Mouse (Mus musculus): ENCODE measurements around the gene Gm26938.
A peak's percentile ranks its signal among the peaks of the same experiment; 100 is the strongest.

Gene Gm26938

DNA sequence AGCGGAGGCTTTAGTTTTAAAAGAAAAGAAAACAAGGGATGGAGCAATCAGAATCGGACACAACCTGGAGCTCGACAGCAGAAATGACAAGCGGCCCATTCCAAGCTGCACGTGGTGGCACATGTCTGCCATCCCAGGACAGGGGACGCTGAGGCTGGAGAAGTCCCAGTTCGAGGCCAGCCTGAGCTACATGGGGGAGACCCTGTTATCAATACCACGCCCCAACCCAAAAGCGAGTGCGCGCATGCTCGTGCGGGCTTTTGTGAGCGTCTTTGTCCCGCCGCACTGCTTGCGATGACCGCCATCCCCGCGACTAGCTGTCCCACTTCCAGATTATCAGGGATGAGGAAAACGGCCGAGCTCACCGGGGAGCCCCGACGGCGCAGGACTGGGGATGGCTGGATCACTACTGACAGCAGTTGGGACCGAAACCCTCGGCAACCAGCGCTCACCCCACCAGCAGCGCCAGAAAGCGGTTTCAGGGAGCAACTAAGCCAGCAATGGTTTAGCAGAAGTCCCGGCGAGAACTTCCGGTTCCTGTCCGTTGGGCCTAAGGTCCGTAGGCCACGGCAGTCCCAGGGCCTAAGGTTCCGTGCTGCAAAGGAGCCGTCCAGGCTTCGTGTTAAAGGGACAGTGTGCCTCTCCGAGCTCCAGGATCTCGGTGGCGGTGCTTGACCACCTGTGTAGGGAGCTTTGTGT, at the start of gene Gm26938, which contains the start of gene Psmg3:
Gene Gm26938 (minus strand): TSS at position 51 of the 699 bp plus-strand sequence.
Gene Psmg3 (minus strand): TSS at position 529 of the 699 bp plus-strand sequence.
- DNase-seq = peak; percentile 88

GRCm38 (mm10) chr5:139871526-139871925, 45.3 kb upstream of the Gm26938 start:
- no peak for DNase-seq

DNA sequence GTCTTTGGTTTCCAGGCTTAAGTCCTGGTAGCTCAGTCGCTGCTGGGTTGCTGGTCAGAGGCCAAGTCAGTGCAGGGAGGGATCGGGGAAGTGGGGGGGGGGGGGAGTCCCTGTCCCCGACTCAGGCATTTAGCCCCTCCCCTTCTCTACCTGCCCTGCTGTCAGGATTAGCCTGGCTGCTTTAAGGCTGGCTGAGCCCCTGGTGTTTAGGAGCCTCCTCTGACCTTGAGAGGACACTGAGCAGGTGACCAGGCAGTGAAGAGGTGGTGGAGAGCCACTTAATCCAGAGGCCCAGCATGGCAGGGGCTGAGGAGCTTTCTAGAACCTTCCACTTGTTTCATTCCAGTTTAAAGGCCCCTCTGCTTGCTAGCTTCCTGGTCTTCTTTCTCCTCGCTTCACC, 44.7 kb upstream of the Gm26938 start:
- DNase-seq = no peak

GRCm38 (mm10) chr5:139862759-139863158, 36.6 kb upstream of the Gm26938 start:
- no peak for DNase-seq

GRCm38 (mm10) chr5:139860328-139861104, 34.3 kb upstream of the Gm26938 start:
- DNase-seq = no peak

GRCm38 (mm10) chr5:139849626-139850320, 23.6 kb upstream of the Gm26938 start:
- no peak for DNase-seq

GRCm38 (mm10) chr5:139839142-139839541, 12.9 kb upstream of the Gm26938 start:
- DNase-seq = no peak

GRCm38 (mm10) chr5:139838476-139838892, 12.3 kb upstream of the Gm26938 start:
- peak; percentile 79 for DNase-seq

DNA sequence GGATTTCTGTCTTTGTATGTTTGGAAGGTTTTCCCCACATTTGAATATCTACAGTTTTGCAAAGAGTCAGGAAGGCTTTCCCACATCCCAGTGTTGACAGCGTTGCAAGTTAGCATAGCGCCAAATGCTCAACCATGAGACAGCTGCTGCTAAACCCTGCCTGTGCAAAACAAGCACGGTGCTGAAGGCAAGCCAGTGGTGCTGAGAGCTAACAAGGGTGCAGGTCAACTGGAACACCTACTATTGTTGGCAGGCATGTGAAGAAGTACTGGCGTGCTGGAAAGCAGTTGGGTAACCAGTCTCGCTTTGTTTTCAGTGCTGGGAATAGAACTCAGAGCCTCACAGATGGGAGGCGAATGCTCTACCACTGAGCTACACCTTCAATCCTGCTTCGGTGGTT, 9.5 kb upstream of the Gm26938 start:
- no peak for DNase-seq

DNA sequence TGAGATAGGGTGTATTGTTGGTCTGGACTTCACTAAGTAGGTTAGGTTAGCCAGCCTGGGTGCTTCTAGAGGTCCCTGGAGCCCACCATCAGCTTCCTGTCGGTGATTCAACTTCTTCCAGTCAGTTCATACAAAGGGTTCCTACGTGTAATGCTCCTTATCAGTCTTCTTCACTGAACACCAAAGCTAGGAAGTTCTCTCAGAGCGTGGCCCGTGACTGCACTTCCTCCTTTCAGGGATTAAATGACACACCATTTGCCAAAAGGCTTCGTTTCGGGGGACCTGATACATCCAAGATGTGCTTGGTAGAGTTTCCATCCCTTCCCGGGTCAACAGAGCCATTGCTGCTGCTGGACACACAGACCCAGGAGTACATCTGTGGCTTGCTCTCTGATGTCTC, 5.9 kb upstream of the Gm26938 start:
- DNase-seq = no peak

GRCm38 (mm10) chr5:139830734-139831133, 4.5 kb upstream of the Gm26938 start:
- DNase-seq = peak; percentile 56

DNA sequence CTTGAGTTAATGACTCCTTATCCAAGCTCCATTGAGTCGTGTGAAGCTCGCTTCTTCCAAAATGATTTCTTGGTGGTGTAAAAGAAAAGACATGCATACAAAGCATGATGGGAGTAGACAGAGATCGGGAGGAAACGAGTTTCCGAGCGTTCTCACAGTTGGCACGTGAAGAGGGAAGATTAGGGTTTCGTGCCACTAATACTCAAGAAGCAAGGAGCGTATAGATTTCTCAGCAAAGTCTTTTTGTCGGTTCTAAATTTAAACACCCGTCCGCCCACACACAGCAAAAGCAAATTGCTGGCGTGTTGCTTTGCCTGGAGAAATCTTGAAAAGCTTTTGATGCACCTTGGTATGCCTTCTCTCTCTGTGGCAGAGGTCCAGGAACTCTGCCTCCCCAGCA, 3.2 kb upstream of the Gm26938 start:
- DNase-seq = no peak

DNA sequence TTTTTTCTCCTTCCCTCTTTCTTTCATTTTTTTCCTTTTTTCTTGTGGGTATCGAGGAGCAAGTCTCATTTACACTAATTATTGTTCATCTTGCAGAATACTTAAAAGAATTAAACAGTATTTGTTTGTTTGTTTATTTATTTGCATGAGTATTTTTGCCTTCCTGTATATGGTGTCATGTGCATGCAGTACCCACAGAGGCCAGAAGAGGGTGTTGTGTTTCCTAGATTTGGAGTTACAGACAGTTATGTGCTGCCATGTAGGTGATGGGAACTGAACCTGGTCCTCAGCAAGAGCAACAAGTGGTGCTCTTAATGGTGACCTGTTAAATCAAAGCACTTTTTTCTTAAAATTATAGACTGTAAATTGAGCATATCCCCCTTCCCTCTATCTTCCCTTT, 1.4 kb upstream of the Gm26938 start:
- no peak for DNase-seq

DNA sequence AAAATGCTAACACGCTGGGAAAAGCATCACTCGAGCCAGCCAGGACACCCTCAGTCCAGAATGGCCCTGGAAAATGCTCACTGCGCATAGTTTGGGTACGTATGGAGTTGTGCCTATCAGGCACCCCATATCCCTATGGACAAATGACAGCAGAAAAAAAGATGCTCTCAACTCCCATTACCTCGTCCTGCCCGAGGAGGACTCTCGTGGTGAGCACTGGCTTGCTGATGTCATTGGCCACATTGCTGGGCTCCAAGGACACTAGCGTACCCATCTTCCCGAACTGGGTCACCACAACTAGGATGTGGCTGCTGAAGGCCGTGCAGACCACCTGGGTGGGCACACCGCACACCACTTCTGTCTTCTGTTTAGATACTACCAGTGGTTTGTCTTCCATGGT, 260 bp downstream of the Gm26938 start:
- no peak for DNase-seq

GRCm38 (mm10) chr5:139824531-139824930, 1.7 kb downstream of the Gm26938 start:
- no peak for DNase-seq

GRCm38 (mm10) chr5:139821466-139822459, 4.4 kb downstream of the Gm26938 start:
- DNase-seq = no peak

GRCm38 (mm10) chr5:139819538-139820181, 6.5 kb downstream of the Gm26938 start, which contains the start of gene Tmem184a:
Gene Tmem184a (minus strand): TSS chr5:139819917.
- no peak for DNase-seq

- peak; percentile 70 for DNase-seq
Measured at GRCm38 (mm10) chr5:139818801-139819200, 7.4 kb downstream of the Gm26938 start.

GRCm38 (mm10) chr5:139818056-139818455, 8.2 kb downstream of the Gm26938 start:
- no peak for DNase-seq

DNA sequence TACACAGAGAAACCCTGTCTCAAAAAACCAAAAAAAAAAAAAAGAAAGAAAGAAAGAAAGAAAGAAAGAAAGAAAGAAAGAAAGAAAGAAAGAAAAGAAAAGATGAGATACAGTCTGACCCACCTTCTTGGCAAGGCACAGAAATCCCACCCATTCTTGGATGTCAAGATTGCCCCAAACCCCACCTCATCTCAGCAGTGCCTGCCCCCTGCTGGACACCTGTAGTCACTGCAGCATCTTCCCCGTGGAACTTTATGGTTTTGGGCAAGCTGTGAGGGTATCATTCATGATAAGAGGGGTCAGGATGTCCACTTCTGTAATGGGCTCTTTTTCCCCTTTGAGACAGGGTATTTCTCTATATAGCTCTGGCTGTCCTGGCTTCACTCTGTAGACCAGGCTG, 8.9 kb downstream of the Gm26938 start:
- DNase-seq = peak; percentile 41

GRCm38 (mm10) chr5:139816445-139816844, 9.8 kb downstream of the Gm26938 start:
- no peak for DNase-seq

DNA sequence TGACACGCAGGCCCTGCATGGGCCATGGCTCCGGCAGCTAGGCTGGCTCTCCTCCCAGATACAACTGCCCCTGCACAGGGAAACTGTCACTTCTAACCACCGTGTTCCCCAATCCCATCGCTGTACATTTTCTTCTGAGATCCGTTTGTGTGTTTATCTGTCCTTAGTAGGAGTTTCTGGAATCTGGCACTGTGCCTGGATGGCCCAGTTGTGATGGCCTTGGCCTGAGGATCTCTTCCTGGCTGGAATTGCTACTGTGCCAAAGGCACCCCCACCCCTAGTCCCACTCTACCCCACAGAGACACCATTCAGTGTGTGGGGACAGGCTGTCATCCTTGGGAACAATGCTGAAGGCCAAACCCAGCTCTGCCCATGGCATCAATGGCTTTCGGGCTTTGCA, 10.2 kb downstream of the Gm26938 start:
- no peak for DNase-seq

Measured in thymus, postnatal 14 days (tissue).